Mouse (Mus musculus) kidney, postnatal 0 days (tissue): ENCODE measurements around the gene Gm20388. TPM values are rescaled to one million over a fixed set of nuclear protein-coding genes. Genes with fewer than 3 reads are reported as not detected.
A peak's percentile ranks its signal among the peaks of the same experiment; 100 is the strongest.

ENCODE experiments used
- ATAC-seq: fragments of 200-750 bp; cut with Nextera tagmentation; replicated peaks from 2 replicates; pipeline ENCODE4 v1.8.0; 2017; ENCODE audit warnings: low read depth, moderate number of reproducible peaks, moderate TSS enrichment, moderate library complexity; ENCODE audit not compliant: low FRiP score
- DNase-seq: peaks from one replicate; pipeline ENCODE4 v3.0.0-alpha.2; 2016; ENCODE audit warnings: low spot score
- H3K27ac ChIP-seq: fragments of 300-500 bp; sonication (generic); 2 replicates; pipeline ENCODE4 v1.5.1; 2014; ENCODE audit warnings: mild to moderate bottlenecking
- H3K27me3 ChIP-seq: fragments of 300-500 bp; sonication (generic); 2 replicates; pipeline ENCODE4 v1.6.1; 2014; ENCODE audit warnings: low read length, mixed read lengths; ENCODE audit not compliant: insufficient read depth
- H3K36me3 ChIP-seq: fragments of 300-500 bp; sonication (generic); 2 replicates; pipeline ENCODE4 v1.6.1; 2014; ENCODE audit warnings: low read length, mixed read lengths; ENCODE audit not compliant: insufficient read depth
- H3K4me1 ChIP-seq: fragments of 300-500 bp; sonication (generic); replicated peaks from 2 replicates; pipeline ENCODE4 v1.6.1; 2014; ENCODE audit warnings: antibody characterized with exemption, low read length, mixed read lengths; ENCODE audit not compliant: insufficient read depth
- H3K4me2 ChIP-seq: fragments of 300-500 bp; sonication (generic); 2 replicates; pipeline ENCODE4 v1.6.1; 2014; ENCODE audit warnings: mild to moderate bottlenecking, low read length, moderate library complexity, mixed read lengths
- H3K4me3 ChIP-seq: fragments of 300-500 bp; sonication (generic); replicated peaks from 2 replicates; pipeline ENCODE4 v1.5.1; 2014; ENCODE audit warnings: low read depth, low read length
- H3K9ac ChIP-seq: fragments of 300-500 bp; sonication (generic); 2 replicates; pipeline ENCODE4 v1.6.1; 2014; ENCODE audit warnings: low read depth, low read length
- H3K9me3 ChIP-seq: fragments of 300-500 bp; sonication (generic); replicated peaks from 2 replicates; pipeline ENCODE4 v1.6.1; 2016; ENCODE audit warnings: low read length, inconsistent platforms, mixed read lengths
- CTCF ChIP-seq: IDR thresholded peaks from 2 replicates; pipeline ENCODE4 v1.5.1; 2016; ENCODE audit warnings: antibody characterized with exemption, low read depth, mild to moderate bottlenecking, moderate library complexity
- WGBS: fragments of 180-500 bp; shearing (Covaris S2); extraction: QIAGEN DNeasy Blood & Tissue Kit; methylation state at CpG from one replicate; pipeline ENCODE4 v1.1.7; 2014; 5-methylcytosine and 5-hydroxymethylcytosine counted together
- polyA plus RNA-seq: library from polyadenylated mRNA; unstranded; fragments of >200 nt; fragmentation: Nextera tagmentation; extraction: Ambion mirVana; gene quantifications from 2 replicates; pipeline ENCODE4 v1.2.1, GENCODE M21; 2015

Gene Gm20388
- polyA plus RNA-seq, 1 experiment from 2014 or later = not detected

- no peak for DNase-seq
- H3K9ac ChIP-seq = no peak overlapping the region
- H3K9me3 ChIP-seq = no peaks in the 10 kb centered on the region
- TF ChIP-seq CTCF = no peak
- no peaks in the 10 kb centered on the region; the same call in 1 of the 2 replicates for H3K4me1 ChIP-seq
- no peaks in the 10 kb centered on the region for H3K27me3 ChIP-seq
- no peak overlapping the region for H3K4me3 ChIP-seq
- H3K27ac ChIP-seq = no peak overlapping the region
- no peak for ATAC-seq
- H3K36me3 ChIP-seq = peaks cover 34% of the 10 kb centered on the region
- H3K4me2 ChIP-seq = no peak overlapping the region
- WGBS = 82% methylated on average over 13 of the region's 13 CpGs
These were observed 2096.2 kb downstream of the Gm20388 start for GRCm38 (mm10) chr8:122006688-122007484.

DNA sequence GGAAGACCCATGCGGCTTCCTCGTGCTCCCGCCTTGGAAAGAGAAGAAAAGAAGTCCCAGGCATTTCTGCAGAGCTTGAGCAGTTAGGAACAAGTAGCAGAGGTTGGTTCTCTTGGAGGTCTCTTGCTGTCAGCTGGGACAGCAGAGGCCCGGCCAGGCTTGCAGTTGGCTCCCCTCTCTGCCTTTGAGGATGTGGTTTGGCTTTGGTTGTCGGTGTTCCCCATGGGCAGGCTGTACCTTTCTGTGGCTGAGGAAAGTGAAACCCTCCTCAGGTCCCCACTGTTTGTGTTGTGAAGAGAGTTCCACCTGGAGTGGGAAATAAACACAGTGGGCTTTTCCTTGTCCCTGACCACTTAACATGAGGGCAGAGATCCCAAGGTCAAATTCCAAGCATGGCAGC, 2097.8 kb downstream of the Gm20388 start:
- WGBS = 87% methylated on average over 5 of the region's 5 CpGs
- DNase-seq (no peak), ATAC-seq (no peak)
- Histone ChIP-seq H3K4me1 (no peaks in the 10 kb centered on the region; the same call in 1 of the 2 replicates), H3K27ac (no peak overlapping the region), H3K9ac (no peak overlapping the region), H3K9me3 (no peaks in the 10 kb centered on the region), H3K27me3 (no peaks in the 10 kb centered on the region), H3K36me3 (peaks cover 29% of the 10 kb centered on the region), H3K4me3 (no peak overlapping the region), H3K4me2 (no peak overlapping the region)
- no peak for TF ChIP-seq CTCF

DNA sequence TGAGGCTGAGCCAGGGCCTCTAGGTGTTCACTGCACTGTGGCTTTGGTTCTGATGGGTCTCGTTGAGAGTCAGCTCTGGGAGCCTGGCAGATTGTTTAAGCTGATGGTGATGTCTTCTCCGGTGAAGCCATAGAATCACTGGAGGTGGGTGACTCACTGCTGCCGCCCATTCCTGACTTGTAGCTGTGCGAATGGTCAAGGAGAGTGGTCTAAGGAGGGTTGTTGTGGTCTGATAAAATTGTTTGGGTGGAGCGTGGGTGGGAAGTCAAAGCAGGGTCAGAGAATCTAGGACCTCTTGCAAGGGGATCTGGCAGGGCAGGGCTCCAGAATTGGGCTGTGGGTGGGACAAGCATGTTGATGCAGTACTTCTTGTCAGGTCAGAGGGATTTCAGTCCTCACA, 2100.0 kb downstream of the Gm20388 start:
- Histone ChIP-seq H3K27ac (no peak overlapping the region), H3K36me3 (peaks cover 29% of the 10 kb centered on the region; the same call in 1 of the 2 replicates), H3K27me3 (no peaks in the 10 kb centered on the region), H3K9me3 (no peaks in the 10 kb centered on the region), H3K4me1 (no peaks in the 10 kb centered on the region; the same call in 1 of the 2 replicates), H3K4me2 (no peak overlapping the region), H3K9ac (no peak overlapping the region), H3K4me3 (no peak overlapping the region)
- DNase-seq = no peak
- no peak for ATAC-seq
- WGBS = 71% methylated on average over 5 of the region's 5 CpGs
- TF ChIP-seq CTCF = no peak

DNA sequence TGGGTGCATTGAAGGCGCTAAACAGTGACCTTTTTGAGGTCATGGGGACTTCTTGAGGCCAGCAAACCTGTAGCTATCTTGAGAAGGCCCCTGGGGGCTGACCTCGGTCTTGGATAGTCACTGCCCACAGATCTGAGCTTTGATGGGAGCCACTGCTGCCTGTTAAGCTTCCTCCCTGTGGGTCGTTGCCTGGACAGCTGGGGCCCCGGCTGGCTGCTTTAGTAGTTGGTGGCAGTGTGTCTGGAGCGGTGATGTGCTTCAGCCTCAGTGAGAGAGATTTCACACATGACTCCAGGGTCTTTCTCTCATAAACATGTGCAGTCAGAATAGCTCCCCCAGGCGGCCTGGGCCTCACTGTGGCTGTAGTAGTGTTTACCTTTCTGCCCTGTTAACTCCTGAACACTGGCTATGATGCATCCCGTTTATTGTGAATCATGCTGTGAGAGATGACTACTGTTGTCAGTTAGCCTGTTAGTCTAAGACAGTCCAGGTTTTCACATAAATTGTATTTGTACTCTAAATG, 2100.5 kb downstream of the Gm20388 start:
- no peaks in the 10 kb centered on the region for H3K9me3 ChIP-seq
- H3K27me3 ChIP-seq = no peaks in the 10 kb centered on the region
- H3K36me3 ChIP-seq = peaks cover 29% of the 10 kb centered on the region; the same call in 1 of the 2 replicates
- no peak overlapping the region for H3K27ac ChIP-seq
- H3K4me2 ChIP-seq = no peak overlapping the region
- 39% methylated on average over 7 of the region's 7 CpGs for WGBS
- H3K4me1 ChIP-seq = no peaks in the 10 kb centered on the region; the same call in 1 of the 2 replicates
- no peak overlapping the region for H3K4me3 ChIP-seq
- DNase-seq (peak; percentile 18), ATAC-seq (no peak)
- no peak overlapping the region for H3K9ac ChIP-seq
- peak; percentile 40; the same call in 1 of the 2 replicates for TF ChIP-seq CTCF

GRCm38 (mm10) chr8:122014606-122015005, 2104.0 kb downstream of the Gm20388 start:
- no peaks in the 10 kb centered on the region; the same call in 1 of the 2 replicates for H3K4me1 ChIP-seq
- H3K36me3 ChIP-seq = peaks cover 16% of the 10 kb centered on the region; the same call in 1 of the 2 replicates
- no peak overlapping the region for H3K27ac ChIP-seq
- H3K27me3 ChIP-seq = no peaks in the 10 kb centered on the region
- no peak overlapping the region for H3K4me2 ChIP-seq
- 80% methylated on average over 3 of the region's 3 CpGs for WGBS
- TF ChIP-seq CTCF = no peak
- H3K9ac ChIP-seq = no peak overlapping the region
- DNase-seq (no peak), ATAC-seq (no peak)
- H3K4me3 ChIP-seq = no peak overlapping the region
- H3K9me3 ChIP-seq = no peaks in the 10 kb centered on the region

- 65% methylated on average over 22 of the region's 22 CpGs for WGBS
- Histone ChIP-seq H3K4me3 (no peak overlapping the region), H3K27ac (no peak overlapping the region), H3K27me3 (no peaks in the 10 kb centered on the region), H3K9me3 (no peaks in the 10 kb centered on the region), H3K4me1 (no peaks in the 10 kb centered on the region), H3K4me2 (no peak overlapping the region), H3K9ac (no peak overlapping the region), H3K36me3 (0 out of 2 replicates have a peak, but pooled peaks cover 10% of the 10 kb centered on the region)
- no peak for ATAC-seq
- TF ChIP-seq CTCF = no peak
- DNase-seq = peak; percentile 33
These were observed 2107.6 kb downstream of the Gm20388 start for GRCm38 (mm10) chr8:122018046-122018831.
